Mouse (Mus musculus): ENCODE measurements around the gene Eef2k. TPM values are rescaled to one million over a fixed set of nuclear protein-coding genes. Genes with fewer than 3 reads are reported as not detected.
"Not testable (repeated sequence)": the region's sequence is repeated elsewhere in the genome, so short reads cannot be mapped to it uniquely, and the experiment has no call there.

Gene Eef2k
- polyA plus RNA-seq, 1 experiment: 13.9 TPM

GRCm38 (mm10) chr7:120943936-120944509 lies 101.4 kb downstream of the Eef2k start:
- Histone ChIP-seq H3K4me3 (replicated peaks; ENCODE audit: extremely low read depth, low read depth, low read length) (no peak overlapping the region), H3K4me1 (ENCODE audit: control insufficient read depth, insufficient read depth, low read length) (no peaks in the 10 kb centered on the region)
- TF ChIP-seq CTCF (IDR thresholded peaks at IDR 0.05; ENCODE audit: insufficient read depth, low read length) (no peak), POLR2A (IDR thresholded peaks at IDR 0.05; ENCODE audit: borderline replicate concordance, extremely low read depth, low read depth, low read length) (no peak)
- no peak for DNase-seq
- 80% methylated on average over 7 of the region's 8 CpGs for WGBS

DNA sequence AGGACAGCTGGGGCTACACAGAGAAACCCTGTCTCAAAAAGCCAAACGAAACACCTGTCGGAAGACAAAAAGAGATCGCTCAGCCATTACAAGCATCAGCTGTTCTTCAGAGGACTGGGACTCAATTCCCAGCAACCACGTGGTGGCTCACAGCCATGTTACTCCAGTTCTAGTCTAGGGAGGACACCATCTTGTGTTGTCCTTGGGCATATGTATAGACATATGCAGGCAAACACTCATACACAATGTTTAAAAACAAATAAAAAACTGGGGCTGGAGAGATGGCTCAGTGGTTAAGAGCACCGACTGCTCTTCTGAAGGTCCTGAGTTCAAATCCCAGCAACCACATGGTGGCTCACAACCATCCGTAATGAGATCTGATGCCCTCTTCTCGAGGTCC lies 111.0 kb downstream of the Eef2k start:
- WGBS: 88% methylated on average over 7 of the region's 7 CpGs
- not testable (repeated sequence) for H3K4me1 ChIP-seq (ENCODE audit: control insufficient read depth, insufficient read depth, low read length); H3K4me3 ChIP-seq (replicated peaks; ENCODE audit: extremely low read depth, low read depth, low read length); DNase-seq

Other genes starting within 250 kb of the Eef2k start
- 28.5 and 53.0 TPM in 2 replicates for gene Uqcrc2, start 207.7 kb upstream of the Eef2k start, polyA plus RNA-seq (2012; rRNA removed)
- not detected in 2 replicates for gene Pdzd9, start 172.5 kb upstream of the Eef2k start, polyA plus RNA-seq (2012; rRNA removed)
- gene Mosmo, start 165.2 kb upstream of the Eef2k start, polyA plus RNA-seq (2012; rRNA removed): 17.9 and 21.4 TPM in 2 replicates
- 7.0 and 7.3 TPM in 2 replicates for gene Vwa3a, start 103.5 kb upstream of the Eef2k start, polyA plus RNA-seq (2012; rRNA removed)
- gene Gm5737, start 30.5 kb upstream of the Eef2k start, polyA plus RNA-seq (2012; rRNA removed): 0.58 and 0.83 TPM in 2 replicates
- gene Polr3e, start 74.9 kb downstream of the Eef2k start, polyA plus RNA-seq (2012; rRNA removed): 12.6 and 14.4 TPM in 2 replicates
- 15.8 and 18.0 TPM in 2 replicates for gene Cdr2, start 139.5 kb downstream of the Eef2k start, polyA plus RNA-seq (2012; rRNA removed)
- gene Mfsd13b, start 139.7 kb downstream of the Eef2k start, polyA plus RNA-seq (2012; rRNA removed): 0.16 and 0.19 TPM in 2 replicates
- 17.9 and 24.6 TPM in 2 replicates for gene Mettl9, start 191.6 kb downstream of the Eef2k start, polyA plus RNA-seq (2012; rRNA removed)
- gene Igsf6, start 231.7 kb downstream of the Eef2k start, polyA plus RNA-seq (2012; rRNA removed): 1.5 and 2.7 TPM in 2 replicates
- gene Otoa, start 238.8 kb downstream of the Eef2k start, polyA plus RNA-seq (2012; rRNA removed): 0.03 and 0.05 TPM in 2 replicates